Mouse (Mus musculus) heart, postnatal 0 days (tissue): ENCODE data around the gene Smyd3. TPM values are rescaled to one million over a fixed set of nuclear protein-coding genes. Genes with fewer than 3 reads are reported as not detected.

Source experiments
- ATAC-seq: fragments of 200-750 bp; cut with Nextera tagmentation; 2 replicates; pipeline ENCODE4 v1.8.0; 2017; ENCODE audit warnings: low read depth, moderate number of reproducible peaks, moderate library complexity; ENCODE audit not compliant: insufficient read depth
- DNase-seq: peaks from one replicate; pipeline ENCODE4 v3.0.0-alpha.2; 2016; ENCODE audit warnings: low spot score
- H3K27ac ChIP-seq: fragments of 300-500 bp; sonication (generic); 2 replicates; pipeline ENCODE4 v1.5.1; 2014; ENCODE audit warnings: low read depth, mild to moderate bottlenecking
- H3K27me3 ChIP-seq: fragments of 300-500 bp; sonication (generic); 2 replicates; pipeline ENCODE4 v1.6.1; 2014; ENCODE audit warnings: low read length, mixed read lengths; ENCODE audit not compliant: control insufficient read depth, insufficient read depth
- H3K36me3 ChIP-seq: fragments of 300-500 bp; sonication (generic); replicated peaks from 2 replicates; pipeline ENCODE4 v1.6.1; 2014; ENCODE audit warnings: low read length, mixed read lengths; ENCODE audit not compliant: control insufficient read depth, insufficient read depth
- H3K4me1 ChIP-seq: fragments of 300-500 bp; sonication (generic); 2 replicates; pipeline ENCODE4 v1.6.1; 2014; ENCODE audit warnings: antibody characterized with exemption; ENCODE audit not compliant: control insufficient read depth, insufficient read depth
- H3K4me2 ChIP-seq: fragments of 300-500 bp; sonication (generic); 2 replicates; pipeline ENCODE4 v1.6.1; 2014; ENCODE audit warnings: low read depth, mild to moderate bottlenecking, low read length, moderate library complexity
- H3K4me3 ChIP-seq: fragments of 300-500 bp; sonication (generic); 2 replicates; pipeline ENCODE4 v1.5.1; 2014; ENCODE audit warnings: low read depth, low read length
- H3K9ac ChIP-seq: fragments of 300-500 bp; sonication (generic); replicated peaks from 2 replicates; pipeline ENCODE4 v1.6.1; 2014; ENCODE audit warnings: low read depth, low read length, mixed read lengths
- H3K9me3 ChIP-seq: fragments of 300-500 bp; sonication (generic); replicated peaks from 2 replicates; pipeline ENCODE4 v1.6.1; 2016; ENCODE audit warnings: low read length; ENCODE audit not compliant: control insufficient read depth
- CTCF ChIP-seq: IDR thresholded peaks from 2 replicates; pipeline ENCODE4 v1.5.1; 2016; ENCODE audit warnings: antibody characterized with exemption, control low read depth, low read depth
- EP300 ChIP-seq: IDR thresholded peaks from 2 replicates; pipeline ENCODE4 v1.6.1; 2016; ENCODE audit warnings: antibody characterized with exemption, low read depth
- WGBS: fragments of 180-500 bp; shearing (Covaris S2); extraction: QIAGEN DNeasy Blood & Tissue Kit; methylation state at CpG from one replicate; pipeline ENCODE4 v1.1.7; 2014; 5-methylcytosine and 5-hydroxymethylcytosine counted together
- polyA plus RNA-seq: library from polyadenylated mRNA; unstranded; fragments of >200 nt; fragmentation: Nextera tagmentation; extraction: Ambion mirVana; gene quantifications from 2 replicates; pipeline ENCODE4 v1.2.1, GENCODE M21; 2015
- total RNA-seq: library from RNA; depleted of rRNA; stranded (reverse); fragments of >200 nt; gene quantifications from 2 replicates; pipeline ENCODE4 v1.2.3, GENCODE M21; 2014; ENCODE audit warnings: low replicate concordance

The Smyd3 gene
- total and polyA plus RNA-seq, 2 experiments from 2014 or later = 7.0 to 11.6 TPM

DNA sequence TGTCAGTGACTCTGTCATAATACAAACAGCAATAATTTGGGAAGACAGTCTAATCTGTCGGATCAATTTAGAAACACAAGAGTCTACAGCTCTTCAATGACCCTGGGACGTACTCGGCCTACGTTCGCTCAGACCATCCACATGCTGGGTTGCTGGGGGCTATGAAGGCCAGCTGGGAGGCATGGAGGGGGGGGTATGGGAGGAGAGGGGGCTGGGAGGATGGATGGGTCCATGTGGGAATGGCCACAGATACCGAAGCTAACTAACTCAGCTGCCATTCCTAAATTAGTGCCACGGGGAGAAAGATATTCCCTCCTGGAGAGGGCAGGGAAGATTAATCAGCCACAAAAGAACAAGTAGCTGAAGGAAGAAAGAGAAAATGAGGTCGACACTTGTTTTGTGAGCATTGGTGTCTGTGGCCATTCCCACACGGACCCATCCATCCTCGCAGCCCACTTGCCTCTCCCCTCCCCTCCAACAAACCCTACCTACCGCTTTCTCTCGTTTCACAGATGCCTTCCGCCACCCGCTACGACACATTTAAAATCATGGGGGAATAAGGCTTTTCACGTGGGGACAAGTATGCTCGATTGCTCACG lies 411.6 kb downstream of the Smyd3 start:
- Histone ChIP-seq H3K27me3 (no peaks in the 10 kb centered on the region), H3K27ac (no peak overlapping the region), H3K9ac (no peak overlapping the region), H3K36me3 (no peaks in the 10 kb centered on the region), H3K4me2 (no peak overlapping the region), H3K4me3 (no peak overlapping the region), H3K9me3 (no peaks in the 10 kb centered on the region), H3K4me1 (no peaks in the 10 kb centered on the region)
- DNase-seq = no peak
- ATAC-seq = no peak
- TF ChIP-seq CTCF = no peak
- no peak for TF ChIP-seq EP300
- WGBS = 91% methylated on average over 18 of the region's 18 CpGs

DNA sequence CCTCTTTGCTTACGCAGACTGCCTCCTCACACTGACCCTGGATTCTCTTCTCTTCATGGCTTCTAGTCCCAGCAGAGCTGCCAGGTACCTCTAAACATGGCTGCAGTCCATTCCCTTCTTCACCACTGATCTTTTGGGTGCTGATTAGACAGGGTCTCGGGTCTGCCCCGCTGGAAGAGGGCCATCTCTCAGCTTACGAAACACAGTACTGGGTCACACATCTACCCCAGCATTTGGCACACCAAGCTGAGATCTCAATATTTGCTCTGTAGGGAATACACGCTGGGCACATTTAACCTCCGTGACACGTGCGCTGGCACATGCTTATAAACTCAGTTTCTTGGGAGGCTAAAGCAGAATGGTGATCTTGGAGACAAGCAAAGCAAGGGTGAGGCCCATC lies 413.4 kb downstream of the Smyd3 start:
- H3K9me3 ChIP-seq = no peaks in the 10 kb centered on the region
- H3K4me3 ChIP-seq = no peak overlapping the region
- TF ChIP-seq CTCF (no peak), EP300 (no peak)
- no peak overlapping the region for H3K4me2 ChIP-seq
- ATAC-seq (no peak), DNase-seq (no peak)
- H3K36me3 ChIP-seq = no peaks in the 10 kb centered on the region
- no peaks in the 10 kb centered on the region for H3K4me1 ChIP-seq
- H3K27ac ChIP-seq = no peak overlapping the region
- WGBS = 90% methylated on average over 8 of the region's 8 CpGs
- no peaks in the 10 kb centered on the region for H3K27me3 ChIP-seq
- H3K9ac ChIP-seq = no peak overlapping the region

GRCm38 (mm10) chr1:179096993-179097392 lies 420.8 kb downstream of the Smyd3 start:
- no peak for DNase-seq
- no peaks in the 10 kb centered on the region for H3K4me1 ChIP-seq
- H3K27ac ChIP-seq = no peak overlapping the region
- WGBS = 69% methylated on average over 8 of the region's 8 CpGs
- no peak for ATAC-seq
- no peaks in the 10 kb centered on the region for H3K9me3 ChIP-seq
- no peak overlapping the region for H3K4me2 ChIP-seq
- H3K27me3 ChIP-seq = no peaks in the 10 kb centered on the region
- H3K36me3 ChIP-seq = no peaks in the 10 kb centered on the region
- no peak overlapping the region for H3K9ac ChIP-seq
- H3K4me3 ChIP-seq = no peak overlapping the region
- TF ChIP-seq CTCF (no peak), EP300 (no peak)

- no peak for DNase-seq
- H3K9ac ChIP-seq = no peak overlapping the region
- H3K4me3 ChIP-seq = no peak overlapping the region
- H3K36me3 ChIP-seq = no peaks in the 10 kb centered on the region
- H3K9me3 ChIP-seq = no peaks in the 10 kb centered on the region
- H3K4me2 ChIP-seq = no peak overlapping the region
- ATAC-seq = no peak
- no peak overlapping the region for H3K27ac ChIP-seq
- 64% methylated on average over 5 of the region's 5 CpGs for WGBS
- TF ChIP-seq CTCF (no peak), EP300 (no peak)
- H3K27me3 ChIP-seq = no peaks in the 10 kb centered on the region
- H3K4me1 ChIP-seq = no peaks in the 10 kb centered on the region
Observed at GRCm38 (mm10) chr1:179096323-179096722, 421.5 kb downstream of the Smyd3 start.

GRCm38 (mm10) chr1:179089174-179089573 lies 428.7 kb downstream of the Smyd3 start:
- no peak overlapping the region for H3K27ac ChIP-seq
- 56% methylated on average over 5 of the region's 5 CpGs for WGBS

More at GRCm38 (mm10) chr1:179089174-179089573, 428.7 kb downstream of the Smyd3 start:
- Histone ChIP-seq H3K4me3 (no peak overlapping the region), H3K4me2 (no peak overlapping the region), H3K9me3 (0 out of 2 replicates have a peak, but pooled peaks cover 4% of the 10 kb centered on the region), H3K36me3 (no peaks in the 10 kb centered on the region), H3K4me1 (no peaks in the 10 kb centered on the region), H3K27me3 (no peaks in the 10 kb centered on the region), H3K9ac (no peak overlapping the region)
- ATAC-seq (no peak), DNase-seq (no peak)
- TF ChIP-seq EP300 (no peak), CTCF (no peak)
